Mouse (Mus musculus) olfactory bulb, adult 2 months (tissue): ENCODE measurements around the gene Angptl6.

Source experiments
- CTCF ChIP-seq: fragments of 200-500 bp; IDR thresholded peaks from 2 replicates; pipeline ENCODE4 v1.5.1; 2012; ENCODE audit warnings: low read depth, mild to moderate bottlenecking, low read length, moderate library complexity; ENCODE audit not compliant: insufficient read depth
- POLR2A ChIP-seq: fragments of 200-500 bp; IDR thresholded peaks from 2 replicates; pipeline ENCODE4 v1.6.1; 2012; ENCODE audit warnings: mild to moderate bottlenecking, low read depth, low read length, moderate library complexity; ENCODE audit not compliant: insufficient read depth

DNA sequence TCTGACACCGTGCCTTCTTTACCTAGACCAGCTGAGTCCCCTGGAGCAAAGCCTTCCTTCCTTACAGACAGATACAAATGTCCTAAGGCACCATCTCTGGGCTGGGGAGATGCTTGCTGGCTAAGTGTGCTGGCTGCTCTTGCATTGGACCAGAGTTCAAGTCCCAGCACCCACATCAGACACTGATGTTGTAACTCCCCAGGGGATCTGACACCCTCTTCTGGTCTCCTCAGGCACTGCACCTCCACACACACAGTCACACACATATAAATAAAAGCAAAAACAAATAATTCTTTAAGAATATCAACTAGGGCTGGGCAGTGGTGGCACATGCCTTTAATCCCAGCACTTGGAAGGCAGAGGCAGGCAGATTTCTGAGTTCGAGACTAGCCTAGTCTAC, 29.3 kb downstream of the Angptl6 start:
- no peak for TF ChIP-seq CTCF
- TF ChIP-seq POLR2A: no peak
